Mouse (Mus musculus) neural tube, embryonic 10.5 days (tissue): ENCODE measurements around the gene Papss1.
A peak's percentile ranks its signal among the peaks of the same experiment; 100 is the strongest.
"Not testable (repeated sequence)": the region's sequence is repeated elsewhere in the genome, so short reads cannot be mapped to it uniquely, and the experiment has no call there.

Experiments
- DNase-seq: peaks from one replicate; pipeline ENCODE4 v3.0.0-alpha.2; 2017; ENCODE audit warnings: low spot score; ENCODE audit errors: extremely low spot score

The Papss1 gene

DNA sequence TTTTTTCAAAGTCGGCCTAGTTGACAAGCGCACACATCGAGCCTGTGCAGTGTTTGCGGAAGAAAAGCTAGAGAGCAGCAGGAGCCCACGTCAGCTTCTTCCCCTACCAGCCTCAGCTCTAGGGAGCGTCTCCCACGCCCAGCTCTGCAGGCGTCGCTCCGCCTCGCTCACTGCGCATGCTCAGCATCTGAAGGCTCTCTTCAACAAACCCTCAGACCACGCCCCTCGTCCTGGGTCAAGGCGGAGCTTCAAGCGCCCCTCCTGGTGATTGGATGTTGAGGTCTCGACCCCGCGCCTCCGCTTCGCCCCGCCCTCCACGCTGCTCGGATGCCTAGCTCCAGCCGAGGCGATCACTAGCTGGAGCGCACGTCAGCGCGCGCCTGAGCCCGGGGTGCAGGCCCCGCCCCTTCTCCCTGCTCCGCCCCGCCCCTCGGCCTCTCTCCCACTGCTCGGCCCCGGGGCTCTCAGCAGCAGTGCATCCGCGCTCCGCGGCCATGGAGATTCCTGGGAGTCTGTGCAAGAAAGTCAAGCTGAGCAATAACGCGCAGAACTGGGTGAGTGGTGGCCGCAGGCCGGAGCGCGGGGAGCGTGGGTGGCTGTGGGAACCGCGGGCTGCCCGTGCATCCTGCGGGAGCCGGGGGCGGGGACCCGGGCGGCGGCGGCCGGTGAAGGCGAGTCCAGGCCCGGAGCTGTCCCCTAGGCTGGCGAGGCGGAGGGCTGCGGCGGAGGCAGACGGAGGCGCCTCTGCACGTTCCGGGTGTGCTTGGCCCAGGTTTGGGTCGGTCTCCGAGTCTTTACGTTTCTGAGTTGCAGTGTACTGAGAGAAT, at the start of gene Papss1:
Papss1 (plus strand) TSS at position 339 of the 827 bp plus-strand sequence.
- DNase-seq = peak; percentile 99

DNA sequence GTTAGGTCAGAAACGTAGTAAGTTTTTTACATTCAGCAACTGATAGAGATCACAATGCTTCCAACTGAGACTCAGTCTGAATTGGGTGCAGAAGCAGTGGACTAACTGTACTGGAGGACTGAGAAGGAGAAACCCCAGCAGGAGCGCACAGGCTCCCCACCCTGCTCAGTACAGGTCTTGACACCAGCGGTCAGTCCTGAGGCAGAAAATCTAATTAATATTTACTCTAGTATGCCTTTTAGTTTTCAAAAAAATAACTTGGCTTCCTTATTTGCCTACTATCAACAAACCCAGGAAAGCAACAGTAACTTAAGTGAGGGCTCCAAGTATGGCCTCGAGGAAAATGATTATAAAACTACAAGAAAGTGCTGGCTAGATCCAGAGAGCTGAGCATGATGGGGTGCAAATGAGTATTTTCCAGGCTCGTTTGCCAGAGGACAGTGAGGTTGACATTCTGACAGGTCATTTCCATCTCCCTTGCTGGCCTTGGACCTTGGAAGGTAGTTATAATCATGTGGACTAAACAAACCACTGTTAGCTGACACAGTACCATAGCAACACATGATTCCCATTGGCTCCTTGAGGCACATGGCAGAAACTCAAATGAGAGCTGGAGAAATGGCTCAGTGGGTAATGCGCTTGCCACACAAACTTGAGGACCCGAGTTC, 48.1 kb upstream of the Papss1 start:
- no peak for DNase-seq

DNA sequence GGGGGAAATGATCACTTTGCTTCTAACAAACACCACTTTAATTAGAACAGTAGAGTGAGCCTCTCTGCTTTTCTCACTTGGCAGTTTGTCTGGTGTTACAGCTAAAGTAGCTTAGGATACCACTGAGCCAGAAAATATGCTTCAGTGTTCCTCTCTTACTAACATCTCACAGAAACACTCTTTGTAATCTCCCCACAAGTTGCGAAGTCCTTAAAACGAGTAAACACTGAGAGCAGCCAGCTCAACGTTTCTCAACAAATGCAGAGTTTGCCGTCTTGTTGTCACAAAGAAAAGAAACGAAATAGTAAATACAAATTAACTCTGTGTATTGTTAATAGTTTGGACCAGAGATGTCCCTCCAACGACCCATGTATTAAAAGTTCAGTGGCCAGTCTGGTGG, 46.8 kb upstream of the Papss1 start:
- DNase-seq = no peak

DNA sequence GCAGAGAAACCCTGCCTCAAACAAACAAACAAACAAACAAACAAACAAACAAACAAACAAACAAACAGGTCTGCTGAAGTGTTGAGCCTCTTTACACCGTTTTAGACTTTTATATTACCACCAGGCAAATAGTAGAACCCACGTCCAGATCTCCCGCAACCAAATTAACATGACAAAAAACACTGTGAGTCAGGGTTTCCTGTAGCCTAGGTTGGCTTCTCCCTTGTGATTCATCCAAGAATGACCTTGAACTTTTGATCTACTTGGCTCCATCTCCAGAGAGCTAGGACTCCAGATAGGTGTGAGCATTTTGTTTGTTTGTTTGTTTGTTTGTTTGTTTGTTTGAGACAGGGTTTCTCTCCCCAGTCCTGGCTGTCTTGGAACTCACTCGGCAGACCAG, 43.4 kb upstream of the Papss1 start:
- no peak for DNase-seq

DNA sequence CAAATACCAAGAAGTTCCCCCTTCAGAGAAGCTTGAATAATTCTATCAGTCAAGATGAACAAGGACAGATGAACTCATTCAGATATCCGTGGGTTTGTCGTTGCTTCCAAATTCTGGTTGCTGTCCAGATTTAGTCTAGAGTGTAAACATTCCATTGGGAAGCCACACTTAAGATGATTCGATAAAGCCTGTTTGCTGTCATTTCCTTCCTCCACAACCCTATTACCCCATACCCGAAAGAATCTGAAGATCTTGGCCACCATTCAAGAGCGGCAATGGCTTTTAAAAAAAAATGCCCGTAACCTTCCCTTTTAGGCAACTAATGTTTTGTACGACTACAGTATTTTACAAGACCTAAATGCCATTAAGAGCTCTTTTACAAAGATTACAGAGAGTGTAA, 42.3 kb upstream of the Papss1 start:
- no peak for DNase-seq

GRCm38 (mm10) chr3:131523749-131524148, 40.8 kb upstream of the Papss1 start:
- no peak for DNase-seq

- no peak for DNase-seq
Observed at GRCm38 (mm10) chr3:131524210-131524609, 40.4 kb upstream of the Papss1 start.

DNA sequence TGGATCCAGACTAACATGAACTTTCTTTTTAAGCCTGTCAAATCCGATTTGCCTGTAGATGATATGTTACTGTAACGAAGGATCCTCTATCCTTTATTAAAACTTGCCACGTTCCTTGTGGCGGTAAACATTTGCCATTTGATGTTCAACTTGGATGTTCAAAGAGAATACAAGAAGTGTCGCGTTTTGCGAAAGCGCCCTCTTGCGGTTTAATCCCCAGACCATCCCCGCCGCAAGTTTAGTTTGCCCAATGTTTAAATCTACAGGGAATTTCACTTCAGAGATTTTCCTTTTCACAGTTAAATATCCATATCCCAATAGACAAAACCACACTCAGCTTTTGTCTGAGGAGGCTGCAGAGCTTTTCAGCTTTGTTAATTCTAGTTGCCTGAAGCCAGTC, 39.8 kb upstream of the Papss1 start:
- peak; percentile 18 for DNase-seq

- DNase-seq = no peak
Observed at GRCm38 (mm10) chr3:131525229-131525628, 39.3 kb upstream of the Papss1 start.

DNA sequence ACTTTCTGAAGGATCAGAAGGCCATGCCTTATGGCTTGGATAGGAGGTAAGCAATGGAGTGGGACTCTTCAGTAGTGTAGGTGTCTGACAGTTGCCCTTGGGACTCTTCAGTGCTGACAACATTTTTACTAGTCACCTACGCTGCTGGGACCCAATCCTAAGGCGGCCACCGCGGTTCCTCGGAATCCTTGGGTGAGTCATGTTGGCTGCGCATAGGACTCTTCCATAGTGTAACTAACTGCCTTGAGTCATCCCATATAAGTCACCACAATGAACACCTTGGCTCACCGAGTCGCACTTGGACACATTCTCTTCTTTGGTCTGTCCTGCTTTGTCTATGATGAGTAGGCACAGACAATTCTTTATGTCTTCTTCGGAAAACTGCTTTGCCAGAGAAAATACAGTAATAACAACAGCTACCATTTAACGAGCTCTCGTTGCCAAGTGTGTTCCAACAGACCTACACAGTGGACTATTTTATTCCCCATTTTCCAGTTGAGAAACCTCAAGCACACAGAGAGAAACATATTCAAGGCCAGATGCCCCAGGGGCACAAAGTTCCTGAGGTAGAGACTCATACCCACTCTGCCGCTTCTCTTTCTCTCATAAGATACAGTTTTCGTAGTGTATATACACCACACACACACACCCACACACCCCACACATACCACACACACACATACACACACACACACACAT, 23.2 kb upstream of the Papss1 start:
- no peak for DNase-seq

GRCm38 (mm10) chr3:131547562-131547961, 17.0 kb upstream of the Papss1 start:
- DNase-seq = not testable (repeated sequence)

GRCm38 (mm10) chr3:131550046-131550445, 14.5 kb upstream of the Papss1 start:
- DNase-seq = no peak

DNA sequence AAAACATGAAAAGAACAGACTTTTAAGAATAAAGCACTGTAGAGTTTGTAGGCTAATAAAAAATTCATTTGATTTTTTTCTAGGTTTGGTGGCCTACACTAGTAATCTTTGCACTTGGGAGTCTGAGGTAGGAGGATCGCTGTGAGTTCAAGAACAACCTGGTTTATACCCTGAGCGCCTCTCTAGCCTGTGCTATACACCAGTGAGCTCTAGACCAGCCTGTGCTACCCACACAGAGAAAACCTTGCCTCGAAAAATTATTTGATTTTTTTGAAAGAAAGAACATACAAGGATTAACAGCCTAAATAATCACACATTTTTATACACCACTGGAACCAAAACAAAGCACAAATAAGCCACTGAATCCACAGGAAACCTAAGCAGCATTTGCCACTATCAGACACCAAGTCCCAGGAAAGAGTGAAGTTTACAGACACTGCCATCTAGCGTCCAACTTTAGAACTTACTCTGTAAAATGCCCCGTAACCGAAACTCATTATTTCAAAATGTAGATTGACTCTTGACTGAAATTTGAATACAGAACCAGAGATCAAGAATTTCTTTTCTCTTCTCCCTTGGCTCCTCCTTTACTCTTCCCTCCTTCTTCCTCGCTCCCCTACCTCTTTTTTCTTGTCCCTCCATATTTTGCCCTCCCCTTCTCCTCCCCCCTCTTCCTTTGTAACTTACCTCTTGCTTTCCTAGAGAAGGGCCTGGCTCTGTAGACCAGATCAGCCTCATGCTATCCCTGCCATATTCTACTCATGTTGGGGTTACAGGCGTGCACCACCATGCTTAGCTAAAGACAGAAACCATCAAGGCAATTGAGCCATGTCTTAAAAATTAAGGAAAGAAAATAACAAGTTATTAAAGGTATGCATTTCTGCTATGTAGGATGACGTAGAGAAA, 12.0 kb upstream of the Papss1 start:
- DNase-seq = no peak

- no peak for DNase-seq
Observed at GRCm38 (mm10) chr3:131555771-131556170, 8.8 kb upstream of the Papss1 start.

DNA sequence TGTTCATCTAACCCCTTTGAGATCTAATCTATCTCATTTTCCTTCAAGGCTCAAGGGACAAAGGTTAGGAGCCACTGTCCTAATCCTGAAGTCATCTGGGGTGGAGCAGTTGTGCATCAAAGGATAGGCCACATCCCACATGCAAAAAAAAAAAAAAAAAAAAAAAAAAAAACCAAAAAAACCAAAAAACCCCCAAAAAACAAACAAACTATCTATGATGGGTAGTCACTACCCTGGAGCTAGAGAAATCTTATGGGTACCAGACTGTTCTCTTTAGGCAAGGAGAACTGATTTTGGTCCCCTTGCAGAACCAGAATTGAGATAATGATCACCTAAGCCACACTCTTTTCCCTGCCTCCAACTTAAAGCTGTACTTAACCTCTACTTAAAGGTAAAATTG, 3.0 kb upstream of the Papss1 start:
- no peak for DNase-seq

GRCm38 (mm10) chr3:131565257-131565610, 666 bp downstream of the Papss1 start:
- DNase-seq = no peak

DNA sequence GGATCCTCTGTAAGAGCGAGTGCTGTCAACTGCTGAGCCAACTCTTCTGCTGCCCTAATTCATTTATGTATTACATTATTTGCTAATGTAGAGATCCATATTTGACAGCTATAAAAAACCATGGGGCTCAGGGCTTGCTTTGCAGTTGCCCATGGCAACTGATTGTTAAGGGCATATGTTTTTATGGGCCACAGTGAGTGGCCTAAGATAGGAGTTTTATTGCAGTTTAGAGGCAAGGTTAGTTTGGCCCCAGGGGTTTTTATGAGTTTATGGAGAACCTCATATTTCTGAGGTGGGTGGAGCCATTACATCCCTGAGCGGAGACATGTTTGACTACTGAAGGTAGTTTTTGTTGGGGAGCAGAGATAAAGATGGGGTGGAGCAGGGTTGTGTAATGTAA, 1.7 kb downstream of the Papss1 start:
- DNase-seq = no peak

- no peak for DNase-seq
Observed at GRCm38 (mm10) chr3:131570506-131570905, 5.9 kb downstream of the Papss1 start.

DNA sequence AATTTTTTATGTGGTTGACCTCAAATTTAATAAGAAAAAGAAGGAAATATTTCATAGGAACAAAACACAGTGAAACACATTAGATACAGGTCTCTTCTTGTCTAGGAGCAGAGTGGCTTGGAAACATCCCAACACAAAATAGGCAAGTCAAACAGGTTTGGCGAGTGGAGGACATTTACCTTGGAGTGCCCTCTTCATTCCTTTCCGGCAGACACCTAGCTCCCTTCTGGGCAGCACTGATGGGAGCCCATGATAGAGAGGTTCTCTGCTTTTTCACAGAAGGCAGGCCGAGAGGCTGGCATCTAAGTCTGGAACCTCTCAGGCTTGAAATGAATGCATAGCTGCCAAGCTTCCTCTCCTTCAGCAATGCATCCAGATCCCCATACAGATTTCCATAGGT, 9.0 kb downstream of the Papss1 start:
- no peak for DNase-seq

DNA sequence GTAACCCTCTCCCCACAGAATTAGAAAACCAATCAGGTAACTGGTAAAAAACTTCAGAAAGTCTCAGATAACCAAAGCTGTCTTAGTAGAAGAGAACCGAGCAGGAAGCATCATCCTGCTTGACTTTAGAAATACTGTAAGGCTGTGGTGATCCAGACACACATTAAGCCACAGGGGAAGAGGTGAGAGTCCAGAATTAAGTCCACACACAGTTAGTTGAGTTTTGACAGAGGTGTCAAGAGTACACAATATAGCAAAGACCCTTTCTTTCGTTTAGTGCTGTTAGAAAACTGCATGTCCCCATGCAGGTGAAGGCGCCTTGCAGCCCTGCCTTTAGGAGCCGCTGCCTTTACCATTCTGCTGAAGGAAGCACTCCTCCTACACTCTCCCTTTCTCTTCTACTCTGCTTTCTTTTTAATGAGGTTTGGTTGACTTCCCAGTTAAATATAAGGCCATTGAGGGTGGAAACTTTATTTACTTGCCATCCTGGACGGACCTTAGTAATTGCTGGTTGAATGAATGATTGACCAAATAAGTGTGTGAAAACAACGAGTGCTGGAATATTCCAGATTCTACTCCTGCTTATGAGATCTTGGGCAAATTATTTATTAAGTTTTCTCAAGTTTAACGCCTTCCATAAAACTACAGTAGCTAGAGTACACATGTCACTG, 14.0 kb downstream of the Papss1 start:
- no peak for DNase-seq

- no peak for DNase-seq
Observed at GRCm38 (mm10) chr3:131580040-131580439, 15.5 kb downstream of the Papss1 start.
